Mouse (Mus musculus) embryonic facial prominence, embryonic 14.5 days (tissue): ENCODE data around the gene Adamts7. TPM values are rescaled to one million over a fixed set of nuclear protein-coding genes. Genes with fewer than 3 reads are reported as not detected.

Experiments
- ATAC-seq: fragments of 200-750 bp; cut with Nextera tagmentation; 2 replicates; pipeline ENCODE4 v1.8.0; 2017; ENCODE audit warnings: low read depth, moderate number of reproducible peaks, moderate TSS enrichment
- DNase-seq: peaks from one replicate; pipeline ENCODE4 v3.0.0-alpha.2; 2015; ENCODE audit warnings: low spot score
- H3K27ac ChIP-seq: fragments of 300-500 bp; sonication (generic); replicated peaks from 2 replicates; pipeline ENCODE4 v1.5.1; 2014; ENCODE audit warnings: low read depth, mild to moderate bottlenecking, low read length, moderate library complexity
- H3K27me3 ChIP-seq: fragments of 300-500 bp; sonication (generic); replicated peaks from 2 replicates; pipeline ENCODE4 v1.6.1; 2014; ENCODE audit warnings: low read length; ENCODE audit not compliant: control insufficient read depth, insufficient read depth
- H3K36me3 ChIP-seq: fragments of 300-500 bp; sonication (generic); 2 replicates; pipeline ENCODE4 v1.6.1; 2014; ENCODE audit warnings: low read length, mixed read lengths; ENCODE audit not compliant: control insufficient read depth, insufficient read depth
- H3K4me1 ChIP-seq: fragments of 300-500 bp; sonication (generic); 2 replicates; pipeline ENCODE4 v1.6.1; 2014; ENCODE audit warnings: antibody characterized with exemption, low read length; ENCODE audit not compliant: control insufficient read depth, insufficient read depth
- H3K4me2 ChIP-seq: fragments of 300-500 bp; sonication (generic); 2 replicates; pipeline ENCODE4 v1.6.1; 2014; ENCODE audit warnings: low read depth, mild to moderate bottlenecking, low read length, moderate library complexity, mixed read lengths
- H3K4me3 ChIP-seq: fragments of 300-500 bp; sonication (generic); 2 replicates; pipeline ENCODE4 v1.5.1; 2014; ENCODE audit warnings: low read depth, mild to moderate bottlenecking, low read length
- H3K9ac ChIP-seq: fragments of 300-500 bp; sonication (generic); 2 replicates; pipeline ENCODE4 v1.6.1; 2014; ENCODE audit warnings: low read depth, mild to moderate bottlenecking, low read length, moderate library complexity, mixed read lengths
- H3K9me3 ChIP-seq: fragments of 300-500 bp; sonication (generic); 2 replicates; pipeline ENCODE4 v1.6.1; 2016; ENCODE audit warnings: low read length; ENCODE audit not compliant: control insufficient read depth
- WGBS: fragments of 180-500 bp; shearing (Covaris S2); extraction: QIAGEN DNeasy Blood & Tissue Kit; methylation state at CpG from one replicate; pipeline ENCODE4 v1.1.7; 2014; 5-methylcytosine and 5-hydroxymethylcytosine counted together
- polyA plus RNA-seq: library from polyadenylated mRNA; unstranded; fragments of >200 nt; fragmentation: Nextera tagmentation; extraction: Ambion mirVana; gene quantifications from 2 replicates; pipeline ENCODE4 v1.2.1, GENCODE M21; 2014

Adamts7 gene
- polyA plus RNA-seq, 1 experiment from 2014 or later = 13.3 TPM

GRCm38 (mm10) chr9:90182636-90183421, 20.0 kb downstream of the Adamts7 start:
- ATAC-seq = 0 out of 2 replicates have a peak, but pooled peaks have one; percentile 20
- Histone ChIP-seq H3K4me2 (no peak overlapping the region), H3K9ac (no peak overlapping the region), H3K36me3 (peaks cover 41% of the 10 kb centered on the region), H3K27me3 (no peaks in the 10 kb centered on the region), H3K9me3 (no peaks in the 10 kb centered on the region), H3K27ac (no peak overlapping the region), H3K4me1 (no peaks in the 10 kb centered on the region), H3K4me3 (no peak overlapping the region)
- 75% methylated on average over 18 of the region's 18 CpGs for WGBS
- peak; percentile 68 for DNase-seq

- Histone ChIP-seq H3K27me3 (no peaks in the 10 kb centered on the region), H3K4me3 (no peak overlapping the region), H3K4me1 (no peaks in the 10 kb centered on the region), H3K27ac (no peak overlapping the region), H3K9ac (no peak overlapping the region), H3K36me3 (peaks cover 41% of the 10 kb centered on the region), H3K4me2 (no peak overlapping the region), H3K9me3 (no peaks in the 10 kb centered on the region)
- no peak for ATAC-seq
- DNase-seq = no peak
- 66% methylated on average over 3 of the region's 3 CpGs for WGBS
Observed at GRCm38 (mm10) chr9:90183550-90183949, 20.7 kb downstream of the Adamts7 start.

- no peaks in the 10 kb centered on the region for H3K4me1 ChIP-seq
- H3K4me3 ChIP-seq = no peak overlapping the region
- ATAC-seq (peak; percentile 44), DNase-seq (no peak)
- no peaks in the 10 kb centered on the region for H3K27me3 ChIP-seq
- H3K27ac ChIP-seq = no peak overlapping the region
- no peaks in the 10 kb centered on the region for H3K9me3 ChIP-seq
- H3K4me2 ChIP-seq = no peak overlapping the region
- 64% methylated on average over 8 of the region's 8 CpGs for WGBS
- H3K9ac ChIP-seq = no peak overlapping the region
- peaks cover 36% of the 10 kb centered on the region for H3K36me3 ChIP-seq
Observed at GRCm38 (mm10) chr9:90184116-90184515, 21.2 kb downstream of the Adamts7 start.

- Histone ChIP-seq H3K4me1 (no peaks in the 10 kb centered on the region), H3K36me3 (peaks cover 35% of the 10 kb centered on the region), H3K27ac (no peak overlapping the region), H3K4me3 (no peak overlapping the region), H3K4me2 (no peak overlapping the region), H3K9me3 (no peaks in the 10 kb centered on the region), H3K27me3 (no peaks in the 10 kb centered on the region), H3K9ac (no peak overlapping the region)
- no peak for ATAC-seq
- no peak for DNase-seq
- WGBS = 82% methylated on average over 8 of the region's 8 CpGs
Observed at GRCm38 (mm10) chr9:90185356-90185910, 22.6 kb downstream of the Adamts7 start.

GRCm38 (mm10) chr9:90188893-90189292, 26.0 kb downstream of the Adamts7 start:
- Histone ChIP-seq H3K9me3 (no peaks in the 10 kb centered on the region), H3K27ac (no peak overlapping the region), H3K27me3 (no peaks in the 10 kb centered on the region), H3K9ac (no peak overlapping the region), H3K4me3 (no peak overlapping the region), H3K4me1 (no peaks in the 10 kb centered on the region), H3K4me2 (no peak overlapping the region), H3K36me3 (peaks cover 64% of the 10 kb centered on the region)
- ATAC-seq = no peak
- 97% methylated on average over 4 of the region's 4 CpGs for WGBS
- no peak for DNase-seq

- ATAC-seq (no peak), DNase-seq (no peak)
- H3K36me3 ChIP-seq = peaks cover 67% of the 10 kb centered on the region
- H3K9ac ChIP-seq = no peak overlapping the region
- H3K9me3 ChIP-seq = no peaks in the 10 kb centered on the region
- 78% methylated on average over 5 of the region's 5 CpGs for WGBS
- no peaks in the 10 kb centered on the region for H3K4me1 ChIP-seq
- no peak overlapping the region for H3K4me3 ChIP-seq
- no peak overlapping the region for H3K4me2 ChIP-seq
- H3K27me3 ChIP-seq = no peaks in the 10 kb centered on the region
- no peak overlapping the region for H3K27ac ChIP-seq
Observed at GRCm38 (mm10) chr9:90189391-90189790, 26.5 kb downstream of the Adamts7 start.

- no peak for ATAC-seq
Observed at GRCm38 (mm10) chr9:90195000-90195399, 32.1 kb downstream of the Adamts7 start.

GRCm38 (mm10) chr9:90196262-90196661, 33.4 kb downstream of the Adamts7 start:
- H3K27me3 ChIP-seq = no peaks in the 10 kb centered on the region
- H3K4me2 ChIP-seq = no peak overlapping the region
- H3K9me3 ChIP-seq = no peaks in the 10 kb centered on the region
- WGBS = 89% methylated on average over 7 of the region's 7 CpGs
- DNase-seq = no peak
- H3K4me1 ChIP-seq = no peaks in the 10 kb centered on the region
- no peak overlapping the region for H3K27ac ChIP-seq
- no peak for ATAC-seq
- peaks cover 52% of the 10 kb centered on the region for H3K36me3 ChIP-seq
- H3K4me3 ChIP-seq = no peak overlapping the region
- no peak overlapping the region for H3K9ac ChIP-seq

More at GRCm38 (mm10) chr9:90195000-90195399, 32.1 kb downstream of the Adamts7 start:
- no peaks in the 10 kb centered on the region for H3K4me1 ChIP-seq
- no peak for DNase-seq
- H3K36me3 ChIP-seq = peaks cover 51% of the 10 kb centered on the region
- H3K4me2 ChIP-seq = no peak overlapping the region
- no peak overlapping the region for H3K4me3 ChIP-seq
- 70% methylated on average over 10 of the region's 10 CpGs for WGBS
- no peak overlapping the region for H3K27ac ChIP-seq
- H3K9me3 ChIP-seq = no peaks in the 10 kb centered on the region
- H3K9ac ChIP-seq = no peak overlapping the region
- H3K27me3 ChIP-seq = no peaks in the 10 kb centered on the region
